Mouse (Mus musculus) olfactory bulb, adult 2 months (tissue): ENCODE results near the gene Gm28048.

ENCODE experiments used
- CTCF ChIP-seq: fragments of 200-500 bp; IDR thresholded peaks from 2 replicates; pipeline ENCODE4 v1.5.1; 2012; ENCODE audit warnings: low read depth, mild to moderate bottlenecking, low read length, moderate library complexity; ENCODE audit not compliant: insufficient read depth
- POLR2A ChIP-seq: fragments of 200-500 bp; IDR thresholded peaks from 2 replicates; pipeline ENCODE4 v1.6.1; 2012; ENCODE audit warnings: mild to moderate bottlenecking, low read depth, low read length, moderate library complexity; ENCODE audit not compliant: insufficient read depth

GRCm38 (mm10) chr11:22978215-22978614 lies 3.7 kb downstream of the Gm28048 start:
- no peak for TF ChIP-seq POLR2A
- no peak for TF ChIP-seq CTCF
